Mouse (Mus musculus) kidney, embryonic 14.5 days (tissue): ENCODE data around the gene Pdp2. TPM values are rescaled to one million over a fixed set of nuclear protein-coding genes. Genes with fewer than 3 reads are reported as not detected.
A peak's percentile ranks its signal among the peaks of the same experiment; 100 is the strongest.

Experiments
- ATAC-seq: fragments of 200-750 bp; cut with Nextera tagmentation; 2 replicates; pipeline ENCODE4 v1.8.0; 2017; ENCODE audit warnings: moderate number of reproducible peaks, mild to moderate bottlenecking, moderate TSS enrichment, moderate library complexity; ENCODE audit not compliant: low FRiP score, low TSS enrichment
- H3K27ac ChIP-seq: fragments of 300-500 bp; sonication (generic); 2 replicates; pipeline ENCODE4 v1.5.1; 2014; ENCODE audit warnings: low read depth, mild to moderate bottlenecking, low read length, moderate library complexity, mixed read lengths
- H3K27me3 ChIP-seq: fragments of 300-500 bp; sonication (generic); 2 replicates; pipeline ENCODE4 v1.6.1; 2014; ENCODE audit warnings: mild to moderate bottlenecking, low read length; ENCODE audit not compliant: control insufficient read depth, insufficient read depth
- H3K36me3 ChIP-seq: fragments of 300-500 bp; sonication (generic); 2 replicates; pipeline ENCODE4 v1.6.1; 2014; ENCODE audit warnings: low read length, mixed read lengths; ENCODE audit not compliant: control insufficient read depth, insufficient read depth
- H3K4me1 ChIP-seq: fragments of 300-500 bp; sonication (generic); 2 replicates; pipeline ENCODE4 v1.6.1; 2014; ENCODE audit warnings: low read length, mixed read lengths; ENCODE audit not compliant: control insufficient read depth, insufficient read depth
- H3K4me2 ChIP-seq: fragments of 300-500 bp; sonication (generic); replicated peaks from 2 replicates; pipeline ENCODE4 v1.6.1; 2014; ENCODE audit warnings: low read depth, mild to moderate bottlenecking, low read length
- H3K4me3 ChIP-seq: fragments of 300-500 bp; sonication (generic); 2 replicates; pipeline ENCODE4 v1.5.1; 2014; ENCODE audit warnings: mild to moderate bottlenecking, low read length
- H3K9ac ChIP-seq: fragments of 300-500 bp; sonication (generic); 2 replicates; pipeline ENCODE4 v1.6.1; 2014; ENCODE audit warnings: low read depth, mild to moderate bottlenecking, low read length, moderate library complexity
- H3K9me3 ChIP-seq: fragments of 300-500 bp; sonication (generic); 2 replicates; pipeline ENCODE4 v1.6.1; 2016; ENCODE audit warnings: low read length; ENCODE audit not compliant: control insufficient read depth
- WGBS: fragments of 180-500 bp; shearing (Covaris S2); extraction: QIAGEN DNeasy Blood & Tissue Kit; methylation state at CpG from one replicate; pipeline ENCODE4 v1.1.7; 2014; 5-methylcytosine and 5-hydroxymethylcytosine counted together
- polyA plus RNA-seq: library from polyadenylated mRNA; unstranded; fragments of >200 nt; fragmentation: Nextera tagmentation; extraction: Ambion mirVana; gene quantifications from 2 replicates; pipeline ENCODE4 v1.2.1, GENCODE M21; 2014

Pdp2 gene
- polyA plus RNA-seq, 1 experiment from 2014 or later = 18.7 TPM

DNA sequence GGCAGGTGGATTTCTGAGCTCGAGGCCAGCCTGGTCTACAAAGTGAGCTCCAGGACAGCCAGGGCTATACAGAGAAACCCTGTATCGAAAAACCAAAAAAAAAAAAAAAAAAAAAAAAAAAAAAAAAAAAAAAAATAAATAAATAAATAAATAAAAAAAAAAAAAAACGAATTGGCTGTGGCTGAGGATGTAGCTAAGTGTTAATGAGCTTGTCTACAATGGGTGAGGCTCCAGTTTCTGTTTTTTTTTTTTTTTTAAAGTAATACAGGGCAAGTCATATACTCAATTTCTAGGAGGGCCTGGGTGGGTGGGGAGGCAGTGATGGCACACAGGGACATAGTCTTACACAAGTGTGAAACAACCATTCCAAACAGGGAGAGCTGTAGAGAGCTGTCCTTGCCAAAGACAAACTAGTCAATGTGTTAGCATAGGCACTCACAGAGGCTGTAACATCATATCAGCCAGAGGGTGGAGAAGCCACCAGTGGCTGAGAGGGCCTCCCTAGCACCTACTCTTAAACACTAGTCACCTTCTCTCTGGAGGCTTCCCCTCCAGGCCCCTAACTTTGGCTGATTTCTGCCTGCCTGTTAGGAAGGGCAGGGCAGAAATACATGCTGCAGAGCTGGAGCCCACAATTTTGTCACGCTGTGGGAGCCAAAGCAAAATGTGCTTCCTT is 36.0 kb downstream of the Pdp2 start:
- H3K27ac ChIP-seq = no peak overlapping the region
- peaks cover 5% of the 10 kb centered on the region for H3K27me3 ChIP-seq
- no peak for ATAC-seq
- H3K4me3 ChIP-seq = no peak overlapping the region
- no peaks in the 10 kb centered on the region for H3K36me3 ChIP-seq
- H3K9ac ChIP-seq = no peak overlapping the region
- peaks cover 19% of the 10 kb centered on the region for H3K4me1 ChIP-seq
- no peak overlapping the region for H3K4me2 ChIP-seq
- 81% methylated on average over 4 of the region's 4 CpGs for WGBS
- H3K9me3 ChIP-seq = no peaks in the 10 kb centered on the region

- H3K4me2 ChIP-seq = no peak overlapping the region
- H3K9me3 ChIP-seq = no peaks in the 10 kb centered on the region
- H3K4me1 ChIP-seq = peaks cover 19% of the 10 kb centered on the region
- no peak overlapping the region for H3K4me3 ChIP-seq
- no peak overlapping the region for H3K9ac ChIP-seq
- 94% methylated on average over 21 of the region's 21 CpGs for WGBS
- H3K27ac ChIP-seq = no peak overlapping the region
- peaks cover 5% of the 10 kb centered on the region for H3K27me3 ChIP-seq
- no peaks in the 10 kb centered on the region for H3K36me3 ChIP-seq
- no peak for ATAC-seq
These were observed 37.2 kb downstream of the Pdp2 start for GRCm38 (mm10) chr8:104628402-104628801.

- WGBS = 76% methylated on average over 22 of the region's 22 CpGs
- Histone ChIP-seq H3K4me1 (peaks cover 19% of the 10 kb centered on the region), H3K4me3 (no peak overlapping the region), H3K4me2 (peak overlapping the region; percentile 2; the same call in 1 of the 2 replicates), H3K9me3 (no peaks in the 10 kb centered on the region), H3K36me3 (no peaks in the 10 kb centered on the region), H3K27me3 (peaks cover 5% of the 10 kb centered on the region), H3K27ac (no peak overlapping the region), H3K9ac (no peak overlapping the region)
- ATAC-seq = no peak
These were observed 38.3 kb downstream of the Pdp2 start for GRCm38 (mm10) chr8:104629306-104630110.

DNA sequence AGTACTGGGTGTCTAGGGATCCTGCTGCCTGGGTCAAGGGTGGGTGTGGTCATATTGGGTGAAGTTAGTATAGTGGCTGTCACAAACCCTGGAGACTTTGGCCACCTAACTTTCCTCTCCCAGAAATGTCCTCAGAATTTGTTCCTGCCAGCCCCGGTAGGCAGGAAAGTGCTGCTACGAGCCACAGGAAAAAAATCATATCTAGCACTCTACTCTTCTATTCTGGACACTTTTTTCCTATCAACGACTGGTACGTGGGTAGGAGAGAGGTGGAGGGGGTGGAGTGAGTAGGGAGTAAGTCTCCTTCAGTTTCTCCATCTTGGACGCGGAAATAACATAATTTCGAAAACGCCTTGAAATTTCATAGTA is 38.8 kb downstream of the Pdp2 start:
- Histone ChIP-seq H3K36me3 (no peaks in the 10 kb centered on the region), H3K4me3 (peak overlapping the region; percentile 41), H3K4me1 (peaks cover 19% of the 10 kb centered on the region), H3K27me3 (peaks cover 5% of the 10 kb centered on the region), H3K9ac (no peak overlapping the region), H3K27ac (no peak overlapping the region), H3K9me3 (no peaks in the 10 kb centered on the region), H3K4me2 (peak overlapping the region; percentile 61)
- 37% methylated on average over 8 of the region's 8 CpGs for WGBS
- ATAC-seq = no peak

GRCm38 (mm10) chr8:104630574-104630973 is 39.3 kb downstream of the Pdp2 start:
- peak; percentile 28; the same call in 1 of the 2 replicates for ATAC-seq
- Histone ChIP-seq H3K4me2 (peak overlapping the region; percentile 61), H3K27ac (no peak overlapping the region), H3K9ac (peak overlapping the region; percentile 35; the same call in 1 of the 2 replicates), H3K27me3 (peaks cover 5% of the 10 kb centered on the region), H3K4me1 (peaks cover 19% of the 10 kb centered on the region), H3K9me3 (no peaks in the 10 kb centered on the region), H3K4me3 (peak overlapping the region; percentile 41), H3K36me3 (no peaks in the 10 kb centered on the region; the same call in 1 of the 2 replicates)
- 1% methylated on average over 33 of the region's 36 CpGs for WGBS

GRCm38 (mm10) chr8:104630981-104631663 is 39.9 kb downstream of the Pdp2 start, which contains the start of gene Rrad:
Gene Rrad (minus strand): TSS chr8:104631327.
- peak; percentile 74 for ATAC-seq
- H3K9ac ChIP-seq = peak within 1 kb of the TSS; percentile 35; the same call in 1 of the 2 replicates
- no peaks in the 10 kb centered on the region; the same call in 1 of the 2 replicates for H3K36me3 ChIP-seq
- H3K4me1 ChIP-seq = peaks cover 17% of the 10 kb centered on the region
- H3K27ac ChIP-seq = no peak within 1 kb of the TSS
- H3K27me3 ChIP-seq = peaks cover 5% of the 10 kb centered on the region
- H3K4me3 ChIP-seq = peak within 1 kb of the TSS; percentile 41
- peak within 1 kb of the TSS; percentile 61 for H3K4me2 ChIP-seq
- H3K9me3 ChIP-seq = no peaks in the 10 kb centered on the region
- 0% methylated on average over 21 of the region's 28 CpGs for whole genome bisulfite sequencing

- Histone ChIP-seq H3K27ac (no peak overlapping the region), H3K4me3 (no peak overlapping the region), H3K9ac (no peak overlapping the region; the same call in 1 of the 2 replicates), H3K27me3 (peaks cover 5% of the 10 kb centered on the region), H3K4me2 (0 out of 2 replicates have a peak overlapping the region, but pooled peaks have one; percentile 61), H3K9me3 (no peaks in the 10 kb centered on the region), H3K4me1 (peaks cover 17% of the 10 kb centered on the region), H3K36me3 (no peaks in the 10 kb centered on the region; the same call in 1 of the 2 replicates)
- no peak for ATAC-seq
- 25% methylated on average over 5 of the region's 5 CpGs for WGBS
These were observed 40.7 kb downstream of the Pdp2 start for GRCm38 (mm10) chr8:104631975-104632374.

GRCm38 (mm10) chr8:104632486-104632885 is 41.2 kb downstream of the Pdp2 start:
- Histone ChIP-seq H3K27me3 (peaks cover 5% of the 10 kb centered on the region), H3K4me2 (no peak overlapping the region), H3K9ac (no peak overlapping the region), H3K4me1 (peaks cover 17% of the 10 kb centered on the region), H3K4me3 (no peak overlapping the region), H3K36me3 (no peaks in the 10 kb centered on the region; the same call in 1 of the 2 replicates), H3K27ac (no peak overlapping the region), H3K9me3 (no peaks in the 10 kb centered on the region)
- ATAC-seq = no peak
- 69% methylated on average over 6 of the region's 6 CpGs for WGBS
